Comparison of ENCODE assay signal across 9 mouse cellular contexts in genomic region chr8:105634771-105635458, GRCm38 (mm10). TPM values are rescaled to one million over a fixed set of nuclear protein-coding genes. Genes with fewer than 3 reads are reported as not detected.
DNase-seq lines count a peak whose midpoint lies in the region; ATAC-seq and TF ChIP-seq lines count a peak whose summit lies in the region.
"Had no signal": no experiment of that assay in that cellular context is flagged by ENCODE, and none has a peak within 500 bp of the region (broad histone marks: within the 10 kb centered on the region; RNA-seq: fewer than 3 reads in every experiment).

No protein-coding gene starts in this region.

- no peaks in the 10 kb centered on the region for H3K9me3 ChIP-seq in forebrain, embryonic 13.5 days (replicated peaks)
- no peaks in the 10 kb centered on the region for H3K9me3 ChIP-seq in liver, embryonic 13.5 days (replicated peaks)

- DNase-seq in spleen, adult 2 months (ENCODE audit: low read depth in 1 of 2, low spot score in 2 of 2), result no peak
- DNase-seq in spleen, postnatal 10 days (ENCODE audit: low spot score in 2 of 2), result no peak
- DNase-seq in liver, embryonic 13.5 days, result no peak
- peak; percentile 30 for DNase-seq in thymus, postnatal 4 days
- no peak for DNase-seq in right cerebral cortex, postnatal 10 days (ENCODE audit: low spot score in 2 of 2)
- no peak for DNase-seq in lung, adult 2 months
- DNase-seq: adrenal gland, postnatal 36 days; kidney, postnatal 4 days had no signal

- no peak for ATAC-seq in forebrain, embryonic 13.5 days
- no peak for ATAC-seq in liver, embryonic 13.5 days (ENCODE audit: low read depth)

- TF ChIP-seq POLR2A in spleen, adult 2 months (IDR thresholded peaks at IDR 0.05; ENCODE audit: low read depth, low read length), result no peak
- TF ChIP-seq POLR2A in lung, adult 2 months (IDR thresholded peaks at IDR 0.05; ENCODE audit: borderline replicate concordance, extremely low read depth, low read depth, low read length), result no peak

- TF ChIP-seq CTCF in spleen, adult 2 months (IDR thresholded peaks at IDR 0.05; ENCODE audit: extremely low read depth, insufficient read depth, insufficient read length, insufficient replicate concordance), result no peak
- no peak for TF ChIP-seq CTCF in lung, adult 2 months (IDR thresholded peaks at IDR 0.05; ENCODE audit: insufficient read depth, low read length)

- H3K27ac ChIP-seq in spleen, adult 2 months (ENCODE audit: insufficient read depth, low read length), result peak overlapping the region; percentile 99; the same call in 1 of the 2 replicates
- no peak overlapping the region for H3K27ac ChIP-seq in forebrain, embryonic 13.5 days
- no peak overlapping the region for H3K27ac ChIP-seq in liver, embryonic 13.5 days

- H3K27me3 ChIP-seq in spleen, adult 2 months (ENCODE audit: control insufficient read depth, insufficient read depth, low read length), result no peaks in the 10 kb centered on the region
- H3K27me3 ChIP-seq in forebrain, embryonic 13.5 days, result no peaks in the 10 kb centered on the region
- no peaks in the 10 kb centered on the region for H3K27me3 ChIP-seq in liver, embryonic 13.5 days

- peaks cover 6% of the 10 kb centered on the region for H3K4me1 ChIP-seq in spleen, adult 2 months (ENCODE audit: control insufficient read depth, insufficient read depth, insufficient read length)
- H3K4me1 ChIP-seq in forebrain, embryonic 13.5 days, result peaks cover 33% of the 10 kb centered on the region
- peaks cover 39% of the 10 kb centered on the region for H3K4me1 ChIP-seq in liver, embryonic 13.5 days (replicated peaks)
- peaks cover 19% of the 10 kb centered on the region for H3K4me1 ChIP-seq in lung, adult 2 months (ENCODE audit: control insufficient read depth, insufficient read depth, low read length)

- peak overlapping the region; percentile 89 for H3K4me2 ChIP-seq in forebrain, embryonic 13.5 days
- H3K4me2 ChIP-seq in liver, embryonic 13.5 days, result peak overlapping the region; percentile 99

- WGBS in spleen, adult 2 months, result 22% methylated on average over 2 of the region's 2 CpGs
- WGBS in forebrain, embryonic 13.5 days, result 86% methylated on average over 2 of the region's 2 CpGs
- WGBS in liver, embryonic 13.5 days (ENCODE audit: insufficient replicate concordance), result 78% methylated on average over 2 of the region's 2 CpGs
- WGBS in lung, adult 2 months, result 72% methylated on average over 2 of the region's 2 CpGs

- peak overlapping the region; percentile 99; the same call in 1 of the 2 replicates for H3K9ac ChIP-seq in forebrain, embryonic 13.5 days
- H3K9ac ChIP-seq in liver, embryonic 13.5 days, result peak overlapping the region; percentile 99

- no peaks in the 10 kb centered on the region; the same call in 1 of the 2 replicates for H3K36me3 ChIP-seq in spleen, adult 2 months (ENCODE audit: control insufficient read depth, insufficient read depth, low read length)
- no peaks in the 10 kb centered on the region for H3K36me3 ChIP-seq in forebrain, embryonic 13.5 days (ENCODE audit: poor library complexity, severe bottlenecking)
- peaks cover 7% of the 10 kb centered on the region; the same call in 1 of the 2 replicates for H3K36me3 ChIP-seq in liver, embryonic 13.5 days

- H3K4me3 ChIP-seq in spleen, adult 2 months (ENCODE audit: extremely low read depth, insufficient read depth, insufficient read length), result no peak overlapping the region
- peak overlapping the region; percentile 90 for H3K4me3 ChIP-seq in forebrain, embryonic 13.5 days
- H3K4me3 ChIP-seq in liver, embryonic 13.5 days (replicated peaks), result peak overlapping the region; percentile 97
- no peak overlapping the region for H3K4me3 ChIP-seq in lung, adult 2 months (replicated peaks; ENCODE audit: extremely low read depth, low read depth, low read length)

RNA-seq across cellular contexts. Expression of gene Ctcf, which starts 1.5 kb away (rescaled TPM):
- 22.1 and 24.5 TPM in 2 replicates for polyA plus RNA-seq in spleen, adult 2 months (2012; rRNA removed)
- polyA plus RNA-seq in forebrain, embryonic 13.5 days (2015; fragmentation: Nextera tagmentation; extraction: Ambion mirVana), result 165 and 173 TPM in 2 replicates
- 69.1 and 75.8 TPM in 2 replicates for polyA plus RNA-seq in liver, embryonic 13.5 days (2015; fragmentation: Nextera tagmentation; extraction: Ambion mirVana)
- 17.2 and 17.9 TPM in 2 replicates for polyA plus RNA-seq in lung, adult 2 months (2012; rRNA removed)

RNA-seq across cellular contexts. Expression of gene Agrp, which starts 2.3 kb away (rescaled TPM):
- polyA plus RNA-seq in spleen, adult 2 months (2012; rRNA removed), result 0.14 TPM in 1 of 2 replicates, not detected in the other
- polyA plus RNA-seq in forebrain, embryonic 13.5 days (2015; fragmentation: Nextera tagmentation; extraction: Ambion mirVana), result 0.62 and 0.88 TPM in 2 replicates
- polyA plus RNA-seq in liver, embryonic 13.5 days (2015; fragmentation: Nextera tagmentation; extraction: Ambion mirVana), result 0.15 and 0.41 TPM in 2 replicates
- 1.7 TPM in 2 replicates for polyA plus RNA-seq in lung, adult 2 months (2012; rRNA removed)

RNA-seq across cellular contexts. Expression of gene Ripor1, which starts 29.9 kb away (rescaled TPM):
- 25.6 and 26.5 TPM in 2 replicates for polyA plus RNA-seq in spleen, adult 2 months (2012; rRNA removed)
- polyA plus RNA-seq in forebrain, embryonic 13.5 days (2015; fragmentation: Nextera tagmentation; extraction: Ambion mirVana), result 17.6 and 20.6 TPM in 2 replicates
- polyA plus RNA-seq in liver, embryonic 13.5 days (2015; fragmentation: Nextera tagmentation; extraction: Ambion mirVana), result 7.2 and 9.0 TPM in 2 replicates
- 71.7 and 74.9 TPM in 2 replicates for polyA plus RNA-seq in lung, adult 2 months (2012; rRNA removed)

RNA-seq across cellular contexts. Expression of gene Carmil2, which starts 51.2 kb away (rescaled TPM):
- 62.1 and 72.2 TPM in 2 replicates for polyA plus RNA-seq in spleen, adult 2 months (2012; rRNA removed)
- 5.9 and 6.4 TPM in 2 replicates for polyA plus RNA-seq in forebrain, embryonic 13.5 days (2015; fragmentation: Nextera tagmentation; extraction: Ambion mirVana)
- polyA plus RNA-seq in liver, embryonic 13.5 days (2015; fragmentation: Nextera tagmentation; extraction: Ambion mirVana), result 0.29 and 0.32 TPM in 2 replicates
- polyA plus RNA-seq in lung, adult 2 months (2012; rRNA removed), result 3.8 and 4.9 TPM in 2 replicates

Comparison
In these comparisons a context has a peak if more than half of its experiments do, and no peak if none do; other contexts are left out.
1. H3K4me3 ChIP-seq: peak in forebrain, embryonic 13.5 days (single experiment) and liver, embryonic 13.5 days (single experiment); none in spleen, adult 2 months (single experiment) and lung, adult 2 months (single experiment).